ENCODE assay signal across 9 mouse cellular contexts in genomic region chr3:133092936-133093335, GRCm38 (mm10). TPM values are rescaled to one million over a fixed set of nuclear protein-coding genes. Genes with fewer than 3 reads are reported as not detected.
DNase-seq lines count a peak whose midpoint lies in the region; ATAC-seq and TF ChIP-seq lines count a peak whose summit lies in the region.
"Had no signal": no experiment of that assay in that cellular context is flagged by ENCODE, and none has a peak within 500 bp of the region (broad histone marks: within the 10 kb centered on the region; RNA-seq: fewer than 3 reads in every experiment).

No protein-coding gene starts in this region.

- ATAC-seq in lung, embryonic 14.5 days (ENCODE audit: insufficient read depth): no peak
- ATAC-seq in forebrain, embryonic 15.5 days (replicated peaks): no peak
- no peak for ATAC-seq in liver, embryonic 14.5 days (ENCODE audit: insufficient read depth)
- no peak for ATAC-seq in stomach, embryonic 14.5 days (ENCODE audit: insufficient number of reproducible peaks, insufficient read depth, low FRiP score, low read depth)

- H3K27me3 ChIP-seq in lung, embryonic 14.5 days (ENCODE audit: insufficient read depth, low read length): no peaks in the 10 kb centered on the region
- no peaks in the 10 kb centered on the region for H3K27me3 ChIP-seq in forebrain, embryonic 15.5 days
- no peaks in the 10 kb centered on the region for H3K27me3 ChIP-seq in liver, embryonic 14.5 days (ENCODE audit: control insufficient read depth, insufficient read depth, low read length)
- H3K27me3 ChIP-seq in stomach, embryonic 14.5 days (ENCODE audit: control insufficient read depth, insufficient read depth, low read length): no peaks in the 10 kb centered on the region

- peaks cover 8% of the 10 kb centered on the region for H3K36me3 ChIP-seq in lung, embryonic 14.5 days (ENCODE audit: insufficient read depth)
- 0 out of 2 replicates have a peak, but pooled peaks cover 9% of the 10 kb centered on the region for H3K36me3 ChIP-seq in forebrain, embryonic 15.5 days
- H3K36me3 ChIP-seq in liver, embryonic 14.5 days (replicated peaks; ENCODE audit: control insufficient read depth, insufficient read depth, low read depth): peaks cover 4% of the 10 kb centered on the region
- H3K36me3 ChIP-seq in stomach, embryonic 14.5 days (ENCODE audit: control insufficient read depth, insufficient read depth, low read length): peaks cover 5% of the 10 kb centered on the region; the same call in 1 of the 2 replicates

- WGBS in lung, embryonic 14.5 days: 71% methylated on average over 1 of the region's 1 CpGs
- 76% methylated on average over 1 of the region's 1 CpGs for WGBS in forebrain, embryonic 15.5 days
- WGBS in liver, embryonic 14.5 days (ENCODE audit: insufficient replicate concordance): 24% methylated on average over 1 of the region's 1 CpGs
- 77% methylated on average over 1 of the region's 1 CpGs for WGBS in stomach, embryonic 14.5 days

- H3K4me1 ChIP-seq in lung, embryonic 14.5 days (ENCODE audit: insufficient read depth): peaks cover 7% of the 10 kb centered on the region
- peaks cover 25% of the 10 kb centered on the region for H3K4me1 ChIP-seq in forebrain, embryonic 15.5 days
- H3K4me1 ChIP-seq in liver, embryonic 14.5 days (replicated peaks; ENCODE audit: control insufficient read depth in 2 of 2, insufficient read depth in 2 of 2, low read length in 1 of 2): peaks cover 8 to 13% of the 10 kb centered on the region in 2 experiments
- no peaks in the 10 kb centered on the region for H3K4me1 ChIP-seq in stomach, embryonic 14.5 days (ENCODE audit: control insufficient read depth, insufficient read depth, low read length)

- TF ChIP-seq EP300 in liver, embryonic 14.5 days (IDR thresholded peaks at IDR 0.05; ENCODE audit: low read depth): no peak

- H3K9ac ChIP-seq in lung, embryonic 14.5 days: peak overlapping the region; percentile 95
- H3K9ac ChIP-seq in forebrain, embryonic 15.5 days (replicated peaks): peak overlapping the region; percentile 81; the same call in 1 of the 2 replicates
- H3K9ac ChIP-seq in liver, embryonic 14.5 days (replicated peaks): peak overlapping the region; percentile 86
- no peak overlapping the region for H3K9ac ChIP-seq in stomach, embryonic 14.5 days (replicated peaks; ENCODE audit: low read depth, low read length)

- no peak for DNase-seq in lung, embryonic 14.5 days
- DNase-seq in lung, postnatal 25 days (ENCODE audit: low spot score): no peak
- no peak for DNase-seq in liver, embryonic 14.5 days (ENCODE audit: low read depth in 3 of 3, low spot score in 3 of 3)
- DNase-seq in right cerebral cortex, postnatal 10 days (ENCODE audit: low spot score in 2 of 2): no peak
- DNase-seq in urinary bladder, postnatal 25 days (ENCODE audit: low spot score): no peak
- no peak for DNase-seq in retina, postnatal 1 day
- DNase-seq: gastrocnemius, postnatal 10 days had no signal

- H3K4me3 ChIP-seq in lung, embryonic 14.5 days (ENCODE audit: low read depth, low read length): peak overlapping the region; percentile 75
- peak overlapping the region; percentile 79; the same call in 1 of the 2 replicates for H3K4me3 ChIP-seq in forebrain, embryonic 15.5 days
- peak overlapping the region; percentile 71 to 97; a peak in 2 of 4 replicates for H3K4me3 ChIP-seq in liver, embryonic 14.5 days (ENCODE audit: insufficient read depth in 1 of 2, low read depth in 2 of 2, low read length in 2 of 2)
- peak overlapping the region; percentile 96 for H3K4me3 ChIP-seq in stomach, embryonic 14.5 days (ENCODE audit: low read depth, low read length)

- no peak overlapping the region; the same call in 1 of the 2 replicates for H3K27ac ChIP-seq in lung, embryonic 14.5 days (ENCODE audit: low read depth)
- no peak overlapping the region for H3K27ac ChIP-seq in forebrain, embryonic 15.5 days (replicated peaks)
- H3K27ac ChIP-seq in liver, embryonic 14.5 days: no peak overlapping the region
- H3K27ac ChIP-seq in stomach, embryonic 14.5 days (ENCODE audit: low read length): no peak overlapping the region

- H3K9me3 ChIP-seq in lung, embryonic 14.5 days (ENCODE audit: low read depth, low read length): no peaks in the 10 kb centered on the region
- H3K9me3 ChIP-seq in forebrain, embryonic 15.5 days: no peaks in the 10 kb centered on the region
- no peaks in the 10 kb centered on the region for H3K9me3 ChIP-seq in liver, embryonic 14.5 days (ENCODE audit: control insufficient read depth, low read length)
- H3K9me3 ChIP-seq in stomach, embryonic 14.5 days (ENCODE audit: control insufficient read depth, low read depth, low read length): no peaks in the 10 kb centered on the region

- peak overlapping the region; percentile 59 for H3K4me2 ChIP-seq in lung, embryonic 14.5 days
- H3K4me2 ChIP-seq in forebrain, embryonic 15.5 days (replicated peaks): peak overlapping the region; percentile 57
- H3K4me2 ChIP-seq in liver, embryonic 14.5 days (ENCODE audit: low read depth): peak overlapping the region; percentile 83
- H3K4me2 ChIP-seq in stomach, embryonic 14.5 days (replicated peaks; ENCODE audit: low read depth, low read length): peak overlapping the region; percentile 59

- no peak for TF ChIP-seq CTCF in lung, embryonic 14.5 days (IDR thresholded peaks at IDR 0.05; ENCODE audit: low read depth)
- no peak for TF ChIP-seq CTCF in liver, embryonic 14.5 days (IDR thresholded peaks at IDR 0.05; ENCODE audit: low read depth)

RNA-seq across cellular contexts. Expression of gene Gstcd, which starts 1.1 kb away (rescaled TPM):
- 11.6 and 12.6 TPM in 2 replicates for polyA plus RNA-seq in lung, embryonic 14.5 days (2014; fragmentation: Nextera tagmentation; extraction: Ambion mirVana)
- 4.4 and 4.6 TPM in 2 replicates for polyA plus RNA-seq in forebrain, embryonic 15.5 days (2015; fragmentation: Nextera tagmentation; extraction: Ambion mirVana)
- 3.7 and 5.3 TPM in 2 replicates for polyA plus RNA-seq in liver, embryonic 14.5 days (2012; rRNA removed)
- 2.3 and 3.0 TPM in 2 replicates for polyA plus RNA-seq in liver, embryonic 14.5 days (2014; fragmentation: Nextera tagmentation; extraction: Ambion mirVana)
- polyA plus RNA-seq in stomach, embryonic 14.5 days (2014; fragmentation: Nextera tagmentation; extraction: Ambion mirVana): 9.1 and 10.3 TPM in 2 replicates

RNA-seq across cellular contexts. Expression of gene Ints12, which starts 1.3 kb away (rescaled TPM):
- 22.7 and 24.7 TPM in 2 replicates for polyA plus RNA-seq in lung, embryonic 14.5 days (2014; fragmentation: Nextera tagmentation; extraction: Ambion mirVana)
- polyA plus RNA-seq in forebrain, embryonic 15.5 days (2015; fragmentation: Nextera tagmentation; extraction: Ambion mirVana): 19.2 and 19.5 TPM in 2 replicates
- polyA plus RNA-seq in liver, embryonic 14.5 days (2012; rRNA removed): 4.3 and 6.9 TPM in 2 replicates
- polyA plus RNA-seq in liver, embryonic 14.5 days (2014; fragmentation: Nextera tagmentation; extraction: Ambion mirVana): 8.9 and 9.7 TPM in 2 replicates
- polyA plus RNA-seq in stomach, embryonic 14.5 days (2014; fragmentation: Nextera tagmentation; extraction: Ambion mirVana): 23.0 and 25.0 TPM in 2 replicates
